Mouse (Mus musculus): ENCODE measurements around the gene Tmprss13. TPM values are rescaled to one million over a fixed set of nuclear protein-coding genes. Genes with fewer than 3 reads are reported as not detected.

Gene Tmprss13
- total RNA-seq, 2 experiments from 2014 or later = 0.06 to 0.18 TPM

DNA sequence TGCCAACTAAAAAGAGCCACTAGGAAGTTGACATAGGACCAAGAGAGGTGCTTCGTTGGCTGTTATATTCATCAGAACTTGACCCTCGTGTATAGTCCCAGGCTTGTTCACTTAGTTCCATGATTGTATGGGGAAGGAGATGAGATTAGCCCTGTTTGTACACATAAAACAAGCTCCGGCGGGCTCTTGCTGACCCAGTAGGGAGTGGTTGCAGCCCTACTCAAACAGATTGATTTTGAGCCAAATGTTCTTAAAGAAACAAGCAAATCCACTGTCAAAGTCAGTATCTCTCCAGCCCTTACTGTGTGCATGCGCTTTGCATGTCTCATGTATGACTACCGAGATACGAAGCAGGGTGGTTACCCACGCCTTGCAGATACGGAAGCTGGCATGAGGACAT is 7.5 kb downstream of the Tmprss13 start:
- no peak for DNase-seq
- intact Hi-C loops (cut with DNase I; ENCODE audit: low total_unique reads) = no loop called here

DNA sequence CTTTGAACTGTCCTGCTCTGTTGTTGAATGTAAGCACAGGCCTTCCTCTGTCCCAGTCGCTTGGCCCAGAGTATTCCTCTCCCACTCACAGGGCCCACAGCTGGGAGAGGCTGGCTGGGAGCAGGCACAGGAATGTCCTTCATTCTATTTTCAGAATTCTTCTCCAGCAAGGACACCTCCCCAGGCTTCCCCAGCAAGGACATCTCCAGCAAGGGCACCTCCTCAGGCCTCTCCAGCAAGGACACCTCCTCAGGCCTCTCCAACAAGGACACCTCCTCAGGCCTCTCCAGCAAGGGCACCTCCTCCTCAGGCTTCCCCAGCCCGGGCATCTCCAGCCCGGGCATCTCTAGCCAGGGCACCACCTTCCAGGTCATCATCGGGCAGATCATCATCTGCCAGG is 9.4 kb downstream of the Tmprss13 start:
- intact Hi-C loops (cut with DNase I; ENCODE audit: low total_unique reads) = no loop called here
- DNase-seq = no peak

DNA sequence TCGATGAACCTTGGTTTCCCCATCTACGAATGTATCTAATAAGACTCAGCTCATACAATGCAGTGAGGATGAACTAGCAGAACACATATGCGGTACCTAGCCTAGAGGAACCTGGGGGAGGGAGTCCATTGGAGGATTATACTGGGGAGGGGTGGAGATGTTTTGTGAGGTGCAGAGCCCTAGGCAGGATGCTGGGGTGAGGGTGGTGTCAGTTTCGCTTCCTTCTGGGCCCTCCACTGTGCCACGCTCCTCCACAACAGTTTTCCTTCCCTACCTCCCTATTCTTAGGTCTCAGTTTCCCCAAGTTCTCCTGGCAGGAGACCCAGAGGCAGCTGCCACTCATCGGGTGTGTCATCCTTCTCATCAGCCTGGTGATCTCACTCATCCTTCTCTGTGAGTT is 10.7 kb downstream of the Tmprss13 start:
- DNase-seq = no peak
- intact Hi-C loops (cut with DNase I; ENCODE audit: low total_unique reads) = no loop called here

DNA sequence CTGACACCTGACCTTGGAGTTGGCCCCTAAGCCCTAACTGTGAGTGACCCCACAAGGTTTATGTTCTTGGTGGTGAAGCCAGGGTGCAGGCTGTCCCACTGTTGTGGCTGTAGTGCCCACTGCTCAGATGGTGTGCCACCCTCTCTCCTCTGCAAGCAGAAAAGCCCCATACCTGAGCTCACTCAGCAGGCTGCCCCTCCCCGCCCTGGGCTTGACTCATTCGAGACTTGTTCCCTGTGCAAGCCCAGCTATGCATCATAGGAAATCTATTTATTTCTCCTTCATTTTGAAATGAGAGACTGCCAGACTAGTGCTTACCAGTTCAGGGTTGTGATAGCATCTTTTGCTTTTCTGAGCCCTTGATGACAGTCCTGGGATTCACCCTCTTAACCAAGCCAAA is 18.5 kb downstream of the Tmprss13 start:
- no peak for DNase-seq
- intact Hi-C loops (cut with DNase I; ENCODE audit: low total_unique reads) = no loop called here

DNA sequence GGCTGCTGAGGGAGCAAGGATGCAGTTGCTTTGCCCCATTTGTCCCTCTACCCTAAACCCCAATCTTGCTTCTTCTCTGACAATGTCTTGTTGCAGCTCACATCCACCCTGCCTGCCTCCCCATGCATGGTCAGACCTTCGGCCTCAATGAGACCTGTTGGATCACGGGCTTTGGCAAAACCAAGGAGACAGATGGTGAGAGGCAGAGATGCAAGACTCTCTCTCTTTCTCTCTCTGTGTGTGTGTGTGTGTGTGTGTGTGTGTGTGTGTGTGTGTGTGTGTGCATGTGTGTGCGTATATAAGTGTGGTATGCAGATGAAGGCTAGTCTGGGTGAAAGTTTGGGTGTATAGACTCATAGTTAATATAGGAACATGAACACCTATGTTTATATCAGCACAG is 24.2 kb downstream of the Tmprss13 start:
- intact Hi-C loops (cut with DNase I; ENCODE audit: low total_unique reads) = no loop called here
- no peak for DNase-seq

DNA sequence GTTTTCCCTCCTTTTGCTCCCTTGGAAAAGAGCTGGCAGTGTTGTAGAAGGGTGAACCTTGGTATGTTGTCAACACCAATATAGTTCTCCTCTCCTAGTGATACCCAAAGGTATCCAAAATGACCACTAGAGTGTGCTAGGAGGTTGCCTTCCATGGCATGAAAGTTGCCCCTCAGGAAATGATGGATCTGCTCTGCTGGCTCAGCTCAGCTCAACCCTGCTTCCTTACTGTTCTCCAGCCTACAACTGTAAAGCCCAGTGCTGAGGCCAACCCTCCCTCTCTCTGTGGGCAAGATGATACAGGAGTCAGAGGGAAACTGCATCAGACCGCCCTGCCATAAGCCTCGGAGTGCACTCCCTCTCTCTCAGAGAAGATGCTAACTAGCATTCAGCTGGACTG is 26.6 kb downstream of the Tmprss13 start:
- DNase-seq = no peak
- intact Hi-C loops (cut with DNase I; ENCODE audit: low total_unique reads) = no loop called here

DNA sequence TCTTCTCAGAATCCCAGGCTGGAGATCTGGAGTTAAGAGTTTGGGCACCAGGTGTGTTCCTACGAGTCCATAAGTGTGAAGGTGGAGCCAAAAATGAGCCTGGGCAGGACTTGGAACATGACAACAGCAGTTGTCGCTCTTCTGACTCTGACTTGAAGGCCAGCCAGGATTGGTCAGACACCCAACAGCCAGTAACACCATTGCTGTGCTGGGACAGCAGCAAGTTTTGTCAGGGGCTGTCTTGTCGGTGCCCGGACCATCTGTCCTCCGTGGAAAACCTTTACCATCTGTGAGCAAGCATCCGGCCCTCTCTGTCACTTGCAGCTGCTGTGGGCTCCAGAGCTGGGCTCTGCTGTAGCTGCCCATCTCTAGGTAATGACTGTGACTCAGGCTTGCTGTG is 27.4 kb downstream of the Tmprss13 start:
- peak; percentile 18 for DNase-seq

DNA sequence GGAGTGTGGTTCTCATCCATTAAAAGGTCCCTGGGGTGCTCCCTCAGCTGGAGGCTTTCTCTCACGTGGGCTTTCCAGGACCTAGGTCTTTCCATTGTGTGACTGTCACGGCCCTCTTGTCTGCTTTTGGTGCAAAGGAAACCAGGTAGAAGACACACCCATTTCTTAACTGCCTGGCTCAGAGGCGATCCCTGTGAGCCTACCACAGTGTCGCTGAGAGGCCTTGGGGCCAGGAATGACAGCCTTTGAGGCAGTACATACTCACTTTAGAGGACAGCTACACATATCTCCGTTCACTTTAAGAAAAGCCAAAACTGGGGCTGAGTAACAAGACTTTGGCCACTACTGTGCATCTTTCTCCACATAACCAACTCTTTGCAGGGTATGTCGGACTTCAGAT is 29.7 kb downstream of the Tmprss13 start:
- no peak for DNase-seq
- intact Hi-C loops (cut with DNase I; ENCODE audit: low total_unique reads) = loop anchor here (2.0 kb wide), 1 partner anchor 38 kb away; no protein-coding TSS in a partner anchor

More for the DNA sequence above, 27.4 kb downstream of the Tmprss13 start:
- intact Hi-C loops (cut with DNase I; ENCODE audit: low total_unique reads) = no loop called here

DNA sequence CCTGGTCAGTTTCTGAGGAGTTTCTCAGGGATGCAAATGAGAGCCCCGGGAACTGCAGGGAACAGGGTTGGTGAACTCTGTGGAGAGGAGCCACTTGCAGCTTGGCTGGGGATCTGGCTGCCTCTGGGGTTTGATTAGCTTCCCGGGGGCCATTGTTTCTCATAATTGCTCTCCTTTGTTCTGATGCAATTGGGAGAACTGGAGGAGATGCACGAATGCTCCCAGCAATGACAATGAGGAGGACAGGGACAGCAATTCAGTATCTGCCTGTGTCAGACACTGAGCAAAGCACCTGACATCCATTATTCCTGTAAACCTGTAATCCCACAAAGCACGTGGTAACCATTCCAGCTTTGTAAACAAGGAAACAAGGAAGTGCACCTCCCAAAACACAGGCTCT is 30.3 kb downstream of the Tmprss13 start:
- intact Hi-C loops (cut with DNase I; ENCODE audit: low total_unique reads) = loop anchor here (2.0 kb wide), 1 partner anchor 38 kb away; no protein-coding TSS in a partner anchor
- no peak for DNase-seq

DNA sequence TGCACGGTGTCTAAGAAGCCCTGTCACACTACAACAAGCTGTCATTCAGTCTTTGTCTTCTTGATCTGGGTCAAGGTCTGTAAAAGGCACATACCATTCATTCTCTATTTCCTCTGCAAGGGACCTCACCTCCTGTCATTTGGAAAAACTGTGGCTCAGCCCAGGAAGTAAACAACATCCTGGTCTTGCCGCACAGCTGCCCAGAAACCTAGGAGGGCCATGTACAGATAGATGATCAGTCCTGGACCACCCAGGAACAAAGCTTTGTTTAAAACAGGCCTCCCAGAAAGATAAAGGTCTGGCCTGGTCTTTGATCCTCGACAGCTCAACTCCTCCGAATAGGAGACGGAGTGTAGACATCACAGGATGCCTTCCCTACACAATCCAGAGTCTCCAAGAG is 31.0 kb downstream of the Tmprss13 start:
- DNase-seq = no peak
- intact Hi-C loops (cut with DNase I; ENCODE audit: low total_unique reads) = loop anchor here (2.0 kb wide), 1 partner anchor 37 kb away; no protein-coding TSS in a partner anchor

DNA sequence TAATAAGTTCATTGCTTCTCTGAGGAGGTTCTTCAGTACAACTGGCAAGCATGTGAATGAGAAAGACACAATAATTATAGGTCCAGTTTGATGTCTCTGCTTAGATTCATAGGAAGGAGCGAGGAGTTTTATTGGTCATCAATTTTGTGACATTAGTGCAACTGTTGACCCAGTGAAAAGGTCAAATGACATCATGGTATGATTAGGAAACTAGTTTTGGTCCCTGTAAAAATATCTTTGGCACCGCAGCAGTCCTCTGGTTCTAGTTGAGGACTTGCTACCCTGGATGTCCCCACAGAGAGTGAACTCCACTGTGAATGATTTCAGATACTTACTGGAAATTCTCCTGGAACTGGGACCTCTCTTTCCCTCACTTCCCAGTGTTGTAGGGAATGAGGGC is 36.3 kb downstream of the Tmprss13 start:
- intact Hi-C loops (cut with DNase I; ENCODE audit: low total_unique reads) = no loop called here
- DNase-seq = no peak

DNA sequence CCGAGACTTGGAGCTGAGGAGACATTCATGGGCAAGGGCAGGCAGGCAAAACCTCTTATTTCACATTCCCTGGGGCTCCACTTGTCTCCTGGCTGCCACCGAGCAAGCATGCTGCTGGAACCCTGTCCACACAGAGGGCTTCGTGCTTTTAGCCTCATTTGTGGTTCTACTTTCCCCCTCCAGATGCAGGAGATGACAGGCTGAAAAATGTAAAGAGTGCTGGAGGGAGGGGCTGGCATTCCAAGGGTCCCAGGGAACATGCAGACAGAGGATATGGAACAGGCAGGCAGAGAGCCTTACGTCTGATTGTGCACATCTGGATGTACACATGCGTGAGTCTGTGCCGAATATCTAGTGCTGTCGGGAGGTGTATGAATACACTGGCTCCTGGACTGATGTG is 39.5 kb downstream of the Tmprss13 start:
- intact Hi-C loops (cut with DNase I; ENCODE audit: low total_unique reads) = no loop called here
- DNase-seq = no peak

DNA sequence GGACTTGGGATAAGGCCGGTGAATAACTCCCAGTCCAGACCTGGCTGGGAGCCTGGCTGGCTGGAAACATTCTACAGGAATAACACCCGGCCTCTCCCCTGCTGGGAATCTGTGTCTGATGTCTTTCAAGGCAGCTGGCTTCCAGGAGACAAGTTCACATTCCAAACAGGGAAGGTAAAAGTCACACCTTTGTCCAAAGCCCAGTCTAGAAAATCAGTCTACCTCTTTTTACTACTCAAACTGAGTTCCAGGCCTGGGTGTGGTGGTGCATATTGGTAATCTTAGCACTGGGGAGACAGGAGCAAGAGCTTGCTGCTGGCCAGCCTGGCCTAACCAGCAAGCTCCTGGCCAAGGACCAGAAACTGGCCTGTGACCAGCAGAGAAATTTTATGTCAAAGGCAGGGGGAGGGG is 43.2 kb downstream of the Tmprss13 start:
- intact Hi-C loops (cut with DNase I; ENCODE audit: low total_unique reads) = no loop called here
- peak; percentile 48 for DNase-seq

DNA sequence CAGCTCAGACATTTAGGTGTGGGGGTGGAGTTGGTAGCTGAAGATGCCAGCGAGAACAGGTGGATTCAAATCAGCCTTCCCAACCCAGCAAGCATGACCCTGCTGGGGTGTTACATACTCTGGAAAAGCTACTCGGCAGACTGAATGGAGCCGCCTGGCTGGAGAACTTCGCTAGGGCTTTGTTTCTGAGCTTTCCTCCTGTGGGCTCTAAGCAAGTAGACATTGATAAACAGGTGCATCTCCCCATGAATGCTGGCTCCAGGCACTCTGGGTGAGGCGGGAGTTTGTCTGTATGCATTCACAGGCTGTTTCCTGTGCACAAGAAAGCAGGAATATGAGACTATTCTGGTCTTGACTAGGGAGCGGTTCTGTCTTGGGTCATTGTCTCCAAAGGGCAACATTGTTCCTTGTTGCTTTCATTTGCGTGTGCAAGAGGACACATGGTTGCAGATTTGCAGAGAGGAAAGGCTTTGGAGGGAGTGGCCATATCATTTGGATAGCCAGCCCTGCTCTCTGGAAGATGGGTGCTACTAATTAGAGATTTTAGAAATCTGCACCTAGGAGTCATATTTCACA is 44.8 kb downstream of the Tmprss13 start:
- intact Hi-C loops (cut with DNase I; ENCODE audit: low total_unique reads) = no loop called here
- DNase-seq = no peak

DNA sequence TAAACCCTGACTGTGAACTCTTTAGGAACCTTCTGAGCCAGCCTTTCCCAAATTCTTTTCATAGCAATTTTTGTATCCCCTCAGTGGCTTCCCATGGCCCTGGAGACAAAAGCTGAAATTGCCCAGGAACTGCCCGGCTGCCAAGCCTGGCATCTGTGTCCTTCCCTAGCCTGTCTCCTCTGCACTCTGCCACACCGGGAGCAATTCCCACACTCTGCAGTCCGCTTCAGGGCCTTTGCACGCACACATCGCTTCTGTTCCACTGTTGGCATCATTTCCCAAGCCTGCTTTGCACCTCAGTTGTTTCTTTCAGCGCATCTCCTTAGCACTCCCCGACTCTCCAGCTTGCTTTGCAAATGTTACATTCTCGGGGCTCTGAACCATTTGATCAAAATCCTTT is 48.8 kb downstream of the Tmprss13 start:
- peak; percentile 16 for DNase-seq
- intact Hi-C loops (cut with DNase I; ENCODE audit: low total_unique reads) = no loop called here

DNA sequence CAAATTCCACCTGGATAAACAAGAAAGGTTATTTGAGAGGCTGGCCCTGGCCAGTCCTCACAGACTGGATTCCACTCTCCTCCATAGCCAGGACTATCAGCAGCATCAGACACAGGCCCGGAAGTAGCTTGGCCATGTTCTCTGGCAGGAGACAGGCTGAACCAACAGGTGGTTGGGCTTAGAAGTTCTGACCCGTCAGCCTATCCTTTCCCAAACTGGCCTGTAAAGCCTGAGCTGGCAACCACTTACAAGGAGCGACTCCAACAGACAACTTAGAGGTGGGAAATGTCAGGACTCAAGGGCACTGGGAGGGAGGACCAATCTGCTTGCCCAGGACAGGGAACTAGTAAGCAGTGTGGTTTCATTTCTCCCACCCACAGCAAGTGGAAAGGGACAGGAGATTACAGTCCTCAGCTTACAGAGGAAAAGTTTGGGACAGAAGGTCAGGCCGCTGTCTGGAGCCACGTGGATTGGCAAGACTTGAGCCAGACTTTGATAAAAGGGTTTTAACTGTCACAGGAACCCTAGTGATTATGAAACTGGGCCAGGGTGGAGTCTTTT is 49.5 kb downstream of the Tmprss13 start:
- peak; percentile 43 for DNase-seq
- intact Hi-C loops (cut with DNase I; ENCODE audit: low total_unique reads) = no loop called here

DNA sequence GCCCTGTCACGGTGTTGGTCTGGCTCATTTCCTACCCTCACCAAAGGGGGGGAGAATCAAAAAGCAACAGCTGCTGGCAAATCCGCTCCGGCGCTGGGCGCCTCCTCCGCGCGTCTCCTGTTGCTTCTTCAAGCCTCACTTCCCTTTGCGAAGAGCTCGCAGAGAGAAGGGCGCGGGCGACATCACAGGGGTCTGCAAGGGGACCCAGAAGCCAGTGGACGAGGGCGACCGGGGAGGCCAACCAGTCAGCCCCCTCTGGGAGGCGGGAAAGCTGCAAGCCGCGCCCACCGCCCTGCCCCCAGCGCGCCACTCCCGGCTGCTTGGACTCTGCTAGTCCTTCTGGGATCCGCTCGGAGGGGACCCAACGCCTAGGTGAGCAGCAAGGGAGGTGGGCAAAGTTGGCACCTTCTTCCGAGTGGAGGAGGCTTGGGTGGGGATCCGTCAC is 51.2 kb downstream of the Tmprss13 start, which contains the start of gene Fxyd6:
Fxyd6 (plus strand) TSS at position 69 of the 445 bp plus-strand sequence.
- intact Hi-C loops (cut with DNase I; ENCODE audit: low total_unique reads) = no loop called here

DNA sequence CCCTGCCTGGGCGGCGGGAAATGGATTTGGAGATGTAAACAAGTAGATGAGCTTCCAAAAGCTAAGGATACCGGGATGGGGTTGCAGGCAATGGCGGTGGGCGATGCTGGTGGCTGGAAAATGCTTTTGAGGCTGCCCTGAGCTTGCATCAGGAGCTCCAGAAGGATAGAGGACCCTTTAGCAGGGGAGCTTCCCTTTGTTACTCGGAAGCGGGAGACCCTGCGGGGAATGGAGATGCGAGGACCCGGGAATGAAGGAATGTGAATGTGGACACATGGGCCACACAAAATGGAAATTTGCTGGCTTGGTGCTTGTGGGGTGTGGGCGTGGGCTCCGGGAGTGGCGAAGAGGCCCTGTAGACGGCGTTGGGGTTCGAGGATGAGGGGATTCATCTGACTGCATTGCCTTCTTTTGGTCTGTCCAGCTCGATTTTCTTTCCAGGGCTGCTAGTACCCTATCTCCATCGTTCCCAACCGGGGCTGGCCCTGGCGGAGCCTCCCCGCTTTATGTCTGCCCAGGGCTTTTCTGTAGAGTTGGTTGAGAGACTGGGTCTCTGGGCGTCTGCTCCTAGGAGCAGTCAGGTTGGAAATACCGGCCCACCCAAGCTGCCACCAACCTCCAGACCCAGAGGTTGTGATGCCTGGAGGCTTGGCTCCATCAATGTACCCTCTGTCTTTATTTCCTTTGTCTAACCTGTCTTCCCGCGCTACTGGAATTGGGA is 51.9 kb downstream of the Tmprss13 start:
- intact Hi-C loops (cut with DNase I; ENCODE audit: low total_unique reads) = no loop called here
- no peak for DNase-seq

More for the DNA sequence above, 51.2 kb downstream of the Tmprss13 start, which contains the start of gene Fxyd6:
- DNase-seq = peak; percentile 70

DNA sequence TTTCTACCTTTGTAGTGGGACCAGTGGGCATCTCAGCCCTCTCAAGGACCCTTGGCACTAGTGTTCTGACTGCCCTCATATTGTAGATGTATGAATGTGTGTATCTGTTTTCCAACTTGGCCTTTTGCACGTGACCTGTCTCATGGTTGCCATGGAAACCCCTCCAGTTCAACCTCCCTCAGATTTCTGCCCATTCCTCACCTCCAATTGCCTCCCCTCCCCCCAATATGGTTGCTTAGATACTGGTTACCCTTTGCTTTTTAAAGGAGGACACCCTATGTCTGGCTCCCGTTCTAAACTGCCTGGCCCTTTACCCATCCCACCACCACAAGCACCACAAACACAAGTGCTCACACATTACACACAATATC is 52.4 kb downstream of the Tmprss13 start:
- no peak for DNase-seq
- intact Hi-C loops (cut with DNase I; ENCODE audit: low total_unique reads) = no loop called here

DNA sequence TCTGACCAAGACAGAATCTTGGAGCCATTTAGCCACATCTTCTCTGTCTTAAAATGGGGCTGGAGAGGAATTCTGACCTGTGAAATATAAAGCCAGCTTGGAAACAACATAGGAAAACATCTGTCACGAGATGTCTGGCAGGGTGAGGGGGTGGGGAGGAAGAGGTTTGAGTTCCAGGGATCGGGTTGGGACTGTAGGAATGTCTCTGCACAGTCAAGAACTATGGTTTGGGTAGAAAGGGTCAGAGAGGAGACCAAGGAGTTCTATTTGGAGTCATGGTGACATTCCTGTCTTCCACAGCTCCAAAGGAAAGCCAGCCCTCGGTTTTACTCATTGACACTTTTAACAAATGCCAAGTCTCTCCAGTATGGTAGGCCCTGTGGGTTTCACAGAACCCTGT is 55.0 kb downstream of the Tmprss13 start:
- no peak for DNase-seq
- intact Hi-C loops (cut with DNase I; ENCODE audit: low total_unique reads) = no loop called here

DNA sequence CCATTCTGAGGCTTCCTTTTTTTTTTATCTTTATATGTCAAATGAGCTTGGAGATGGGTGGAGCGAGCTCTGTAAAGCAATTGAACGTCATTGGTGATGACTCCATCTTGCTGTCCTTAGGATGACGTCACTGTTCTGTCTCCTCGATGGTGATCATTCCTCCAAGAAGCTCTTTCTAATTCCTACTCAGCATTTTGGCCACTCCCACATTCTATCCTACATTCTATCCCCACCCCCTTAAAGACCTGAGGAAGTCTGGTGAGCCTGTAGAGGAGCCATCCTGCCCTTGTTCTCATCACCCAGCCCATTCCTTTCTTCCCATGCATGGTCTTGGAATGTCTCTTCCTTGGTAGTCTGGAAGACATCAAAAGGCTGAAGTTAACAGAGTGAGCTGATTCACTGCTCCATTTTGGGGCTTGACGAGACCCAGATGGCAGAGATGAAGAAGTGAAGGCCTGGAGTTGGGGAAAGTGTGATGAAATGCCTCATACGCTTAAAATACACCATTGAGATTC is 56.1 kb downstream of the Tmprss13 start:
- no peak for DNase-seq
- intact Hi-C loops (cut with DNase I; ENCODE audit: low total_unique reads) = no loop called here
